In the genomic region with DNA sequence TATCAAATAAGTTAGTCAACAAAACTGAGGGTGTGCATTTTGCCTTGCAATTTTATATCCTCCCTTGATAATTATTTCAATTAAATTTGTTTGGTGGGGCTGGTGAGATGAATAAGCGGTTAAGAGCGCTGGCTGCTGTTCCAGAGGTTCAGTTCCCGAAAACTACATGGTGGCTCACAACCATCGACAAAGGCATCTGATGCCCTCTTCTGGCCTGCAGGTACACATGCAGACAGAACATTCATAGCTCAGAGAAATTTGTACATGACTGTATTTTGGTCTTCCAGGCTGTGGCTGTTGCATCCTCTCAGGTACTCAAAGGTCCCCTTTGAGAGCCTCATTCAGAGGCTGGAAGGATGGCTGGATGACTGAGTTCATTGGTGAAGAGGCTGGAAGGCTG, we compare ENCODE assay signal across 28 mouse cellular contexts. TPM values are rescaled to one million over a fixed set of nuclear protein-coding genes. Genes with fewer than 3 reads are reported as not detected.
A peak's percentile ranks its signal among the peaks of the same experiment; 100 is the strongest.
DNase-seq lines count a peak whose midpoint lies in the region; ATAC-seq and TF ChIP-seq lines count a peak whose summit lies in the region.
"Had no signal": no experiment of that assay in that cellular context is flagged by ENCODE, and none has a peak within 500 bp of the region (broad histone marks: within the 10 kb centered on the region; RNA-seq: fewer than 3 reads in every experiment).

No protein-coding gene starts in this region.

- H3K36me3 ChIP-seq in kidney, embryonic 15.5 days: no peaks in the 10 kb centered on the region
- H3K36me3 ChIP-seq in midbrain, postnatal 0 days (ENCODE audit: insufficient read depth, low read length): no peaks in the 10 kb centered on the region
- no peaks in the 10 kb centered on the region for H3K36me3 ChIP-seq in midbrain, embryonic 16.5 days (ENCODE audit: control insufficient read depth, insufficient read depth, low read length)
- H3K36me3 ChIP-seq: embryonic facial prominence, embryonic 10.5 days; forebrain, embryonic 12.5 days; G1E; heart, embryonic 15.5 days; midbrain, embryonic 13.5 days; stomach, embryonic 15.5 days had no signal

- WGBS in kidney, embryonic 15.5 days: 86% methylated on average over 4 of the region's 4 CpGs
- WGBS in midbrain, postnatal 0 days: 88% methylated on average over 4 of the region's 4 CpGs
- WGBS in midbrain, embryonic 16.5 days: 86% methylated on average over 4 of the region's 4 CpGs

- ATAC-seq in kidney, embryonic 15.5 days (replicated peaks; ENCODE audit: low FRiP score): no peak
- no peak for ATAC-seq in midbrain, postnatal 0 days (ENCODE audit: low FRiP score)
- ATAC-seq in midbrain, embryonic 16.5 days: no peak
- ATAC-seq: midbrain, embryonic 13.5 days had no signal

- H3K27me3 ChIP-seq in kidney, embryonic 15.5 days: no peaks in the 10 kb centered on the region
- H3K27me3 ChIP-seq in midbrain, postnatal 0 days (ENCODE audit: insufficient read depth, low read length): no peaks in the 10 kb centered on the region
- no peaks in the 10 kb centered on the region for H3K27me3 ChIP-seq in midbrain, embryonic 16.5 days (ENCODE audit: control insufficient read depth, insufficient read depth, low read depth, low read length)
- H3K27me3 ChIP-seq: forebrain, embryonic 12.5 days; heart, embryonic 15.5 days; midbrain, embryonic 13.5 days; stomach, embryonic 15.5 days had no signal

- DNase-seq in kidney, adult 9 months: peak; percentile 11
- no peak for DNase-seq in midbrain, postnatal 0 days (ENCODE audit: low spot score)
- peak; percentile 46 for DNase-seq in R1 (ENCODE audit: low read depth, low spot score)
- DNase-seq in cerebellum, adult 9-10 months: no peak
- no peak for DNase-seq in urinary bladder, postnatal 10 days (ENCODE audit: low spot score)
- DNase-seq: adrenal gland, adult 2 months; cerebellum, adult 2 months; kidney, postnatal 14 days; layer of hippocampus, adult 9-11 months; lung, postnatal 10 days; thymus, adult 2 months had no signal

- H3K9ac ChIP-seq in kidney, embryonic 15.5 days: no peak overlapping the region
- no peak overlapping the region for H3K9ac ChIP-seq in midbrain, postnatal 0 days (replicated peaks; ENCODE audit: low read length, poor library complexity, severe bottlenecking)
- H3K9ac ChIP-seq in midbrain, embryonic 16.5 days (ENCODE audit: low read depth, low read length): no peak overlapping the region
- H3K9ac ChIP-seq: forebrain, embryonic 12.5 days; heart, embryonic 15.5 days; liver, embryonic 14.5 days; midbrain, embryonic 13.5 days; stomach, embryonic 15.5 days had no signal

- no peak overlapping the region for H3K4me3 ChIP-seq in kidney, embryonic 15.5 days (replicated peaks)
- no peak overlapping the region for H3K4me3 ChIP-seq in midbrain, postnatal 0 days (ENCODE audit: low read depth, low read length)
- no peak overlapping the region for H3K4me3 ChIP-seq in midbrain, embryonic 16.5 days (ENCODE audit: low read depth, low read length)
- H3K4me3 ChIP-seq: embryonic facial prominence, embryonic 10.5 days; forebrain, embryonic 12.5 days; heart, embryonic 15.5 days; midbrain, embryonic 13.5 days; myocyte; stomach, embryonic 15.5 days had no signal

- no peak overlapping the region for H3K4me2 ChIP-seq in kidney, embryonic 15.5 days
- H3K4me2 ChIP-seq in midbrain, postnatal 0 days (ENCODE audit: low read depth, low read length, poor library complexity, severe bottlenecking): no peak overlapping the region
- H3K4me2 ChIP-seq in midbrain, embryonic 16.5 days (ENCODE audit: low read length): no peak overlapping the region
- H3K4me2 ChIP-seq: forebrain, embryonic 12.5 days; heart, embryonic 15.5 days; midbrain, embryonic 13.5 days; stomach, embryonic 15.5 days had no signal

- H3K4me1 ChIP-seq in kidney, embryonic 15.5 days: peaks cover 16% of the 10 kb centered on the region
- no peaks in the 10 kb centered on the region for H3K4me1 ChIP-seq in midbrain, postnatal 0 days (ENCODE audit: insufficient read depth, low read length)
- no peaks in the 10 kb centered on the region for H3K4me1 ChIP-seq in midbrain, embryonic 16.5 days (ENCODE audit: control insufficient read depth, insufficient read depth, low read length)

- H3K27ac ChIP-seq in kidney, embryonic 15.5 days: no peak overlapping the region
- H3K27ac ChIP-seq in midbrain, postnatal 0 days (ENCODE audit: low read depth, low read length): no peak overlapping the region
- no peak overlapping the region for H3K27ac ChIP-seq in midbrain, embryonic 16.5 days (ENCODE audit: low read length)
- H3K27ac ChIP-seq: embryonic facial prominence, embryonic 10.5 days; forebrain, embryonic 12.5 days; heart, embryonic 15.5 days; liver, embryonic 14.5 days; midbrain, embryonic 13.5 days; stomach, embryonic 15.5 days had no signal

- no peaks in the 10 kb centered on the region for H3K9me3 ChIP-seq in kidney, embryonic 15.5 days (replicated peaks)
- H3K9me3 ChIP-seq in midbrain, postnatal 0 days (ENCODE audit: low read length): no peaks in the 10 kb centered on the region
- H3K9me3 ChIP-seq in midbrain, embryonic 16.5 days (replicated peaks; ENCODE audit: control insufficient read depth, low read length, poor library complexity, severe bottlenecking): no peaks in the 10 kb centered on the region
- H3K9me3 ChIP-seq: embryonic facial prominence, embryonic 10.5 days; forebrain, embryonic 12.5 days; heart, embryonic 15.5 days; midbrain, embryonic 13.5 days; stomach, embryonic 15.5 days had no signal

- TF ChIP-seq CTCF in midbrain, postnatal 0 days (IDR thresholded peaks at IDR 0.05): peak; percentile 27; the same call in 1 of the 2 replicates

RNA-seq across cellular contexts. Expression of gene Fbp2, which starts 1.8 kb away (rescaled TPM):
- 14.2 and 14.3 TPM in 2 replicates for polyA plus RNA-seq in kidney, embryonic 15.5 days (2015; fragmentation: Nextera tagmentation; extraction: Ambion mirVana)
- 0.16 and 0.24 TPM in 2 replicates for total RNA-seq in midbrain, postnatal 0 days (2014; rRNA removed)
- 1.5 and 1.7 TPM in 2 replicates for polyA plus RNA-seq in midbrain, postnatal 0 days (2015; fragmentation: Nextera tagmentation; extraction: Ambion mirVana)
- 0.82 and 1.2 TPM in 2 replicates for polyA plus RNA-seq in midbrain, embryonic 16.5 days (2015; fragmentation: Nextera tagmentation; extraction: Ambion mirVana)
- total RNA-seq: common myeloid progenitor, adult 5-6 weeks; G1E; hematopoietic stem cell, adult 5-6 weeks; left cerebral cortex, adult 8-10 months; megakaryocyte progenitor cell, adult 5-6 weeks had no signal
- polyA plus RNA-seq: cerebellum, adult 2 months; forebrain, embryonic 12.5 days; G1E; midbrain, embryonic 13.5 days; spleen, adult 2 months had no signal

RNA-seq across cellular contexts. Expression of gene Fbp1, which starts 28.0 kb away (rescaled TPM):
- 42.4 and 48.6 TPM in 2 replicates for polyA plus RNA-seq in kidney, embryonic 15.5 days (2015; fragmentation: Nextera tagmentation; extraction: Ambion mirVana)
- not detected in 2 replicates for total RNA-seq in midbrain, postnatal 0 days (2014; rRNA removed)
- 0.27 and 0.44 TPM in 2 replicates for polyA plus RNA-seq in midbrain, postnatal 0 days (2015; fragmentation: Nextera tagmentation; extraction: Ambion mirVana)
- polyA plus RNA-seq in midbrain, embryonic 16.5 days (2015; fragmentation: Nextera tagmentation; extraction: Ambion mirVana): not detected in 2 replicates
- total RNA-seq: G1E; gastrocnemius, postnatal 25 days; heart, adult 8-10 months had no signal
- polyA plus RNA-seq: cerebellum, adult 2 months; embryonic facial prominence, embryonic 10.5 days; forebrain, embryonic 12.5 days; G1E; midbrain, embryonic 13.5 days; myocyte had no signal

Comparison
In these comparisons a context has a peak if more than half of its experiments do, and no peak if none do; other contexts are left out.
1. DNase-seq: peak in kidney, adult 9 months (single experiment) and R1 (single experiment); none in midbrain, postnatal 0 days (single experiment), cerebellum, adult 9-10 months (single experiment) and urinary bladder, postnatal 10 days (single experiment).
2. RNA of gene Fbp1, which starts 28.0 kb away (polyA plus RNA-seq): 42.4 to 48.6 TPM in kidney, embryonic 15.5 days; 0.27 to 0.44 TPM in midbrain, postnatal 0 days and not detected in midbrain, embryonic 16.5 days; every median in the first group is over 10 times any median in the second.